Mouse (Mus musculus) urinary bladder, postnatal 36 days (tissue): ENCODE data around the gene Tmem119.
"Not testable (repeated sequence)": the region's sequence is repeated elsewhere in the genome, so short reads cannot be mapped to it uniquely, and the experiment has no call there.

ENCODE experiments used
- DNase-seq, 2 experiments: peaks; one replicate each; pipeline ENCODE4 v3.0.0; 2022; ENCODE audit warnings: low spot score in 2 of 2, mixed read lengths in 1 of 2

Gene Tmem119

GRCm38 (mm10) chr5:113789075-113789788 is 11.1 kb downstream of the Tmem119 start:
- DNase-seq = peak in 1 of 2 experiments; percentile 48

GRCm38 (mm10) chr5:113788645-113789044 is 11.7 kb downstream of the Tmem119 start:
- DNase-seq = no peak

- DNase-seq = no peak
Measured at GRCm38 (mm10) chr5:113786985-113787384, 13.3 kb downstream of the Tmem119 start.

GRCm38 (mm10) chr5:113784104-113784503 is 16.2 kb downstream of the Tmem119 start:
- DNase-seq = not testable (repeated sequence)

- DNase-seq = peak in 1 of 2 experiments; percentile 61
Measured at GRCm38 (mm10) chr5:113783581-113784001, 16.7 kb downstream of the Tmem119 start.

GRCm38 (mm10) chr5:113782624-113783023 is 17.7 kb downstream of the Tmem119 start:
- no peak for DNase-seq

GRCm38 (mm10) chr5:113781875-113782274 is 18.4 kb downstream of the Tmem119 start:
- no peak for DNase-seq

- no peak for DNase-seq
Measured at GRCm38 (mm10) chr5:113781254-113781653, 19.1 kb downstream of the Tmem119 start.

GRCm38 (mm10) chr5:113780763-113781162 is 19.6 kb downstream of the Tmem119 start:
- DNase-seq = no peak

- DNase-seq = no peak
Measured at GRCm38 (mm10) chr5:113780082-113780752, 20.1 kb downstream of the Tmem119 start.

GRCm38 (mm10) chr5:113779569-113779968 is 20.7 kb downstream of the Tmem119 start:
- DNase-seq = no peak

GRCm38 (mm10) chr5:113777728-113778127 is 22.6 kb downstream of the Tmem119 start:
- DNase-seq = not testable (repeated sequence)

- no peak for DNase-seq
Measured at GRCm38 (mm10) chr5:113776896-113777226, 23.5 kb downstream of the Tmem119 start.

- no peak for DNase-seq
Measured at GRCm38 (mm10) chr5:113776128-113776895, 24.0 kb downstream of the Tmem119 start.

- DNase-seq = no peak
Measured at GRCm38 (mm10) chr5:113775585-113775984, 24.7 kb downstream of the Tmem119 start.

GRCm38 (mm10) chr5:113773664-113774063 is 26.7 kb downstream of the Tmem119 start:
- peak; percentile 81 to 89 for DNase-seq

- no peak for DNase-seq
Measured at GRCm38 (mm10) chr5:113772905-113773519, 27.3 kb downstream of the Tmem119 start.

GRCm38 (mm10) chr5:113772450-113772895 is 27.8 kb downstream of the Tmem119 start, which contains the start of the genes Sart3 and Iscu:
Gene Sart3 (minus strand): TSS chr5:113772510.
Gene Iscu (plus strand): TSS chr5:113772748.
- peak; percentile 92 to 93 for DNase-seq

- peak; percentile 81 to 83 for DNase-seq
Measured at GRCm38 (mm10) chr5:113771213-113772162, 28.8 kb downstream of the Tmem119 start.

- no peak for DNase-seq
Measured at GRCm38 (mm10) chr5:113768806-113769205, 31.5 kb downstream of the Tmem119 start.
